Mouse (Mus musculus): ENCODE data around the gene Bmpr1a. TPM values are rescaled to one million over a fixed set of nuclear protein-coding genes. Genes with fewer than 3 reads are reported as not detected.
A peak's percentile ranks its signal among the peaks of the same experiment; 100 is the strongest.

The Bmpr1a gene
- polyA plus RNA-seq, 1 experiment from 2014 or later, result 31.6 TPM

- Histone ChIP-seq H3K27me3 (ENCODE audit: insufficient read depth, poor library complexity, severe bottlenecking) (no peaks in the 10 kb centered on the region), H3K4me1 (replicated peaks) (no peaks in the 10 kb centered on the region), H3K36me3 (peaks cover 76% of the 10 kb centered on the region), H3K4me3 (no peak overlapping the region), H3K9me3 (no peaks in the 10 kb centered on the region), H3K27ac (no peak overlapping the region)
- DNase-seq (ENCODE audit: low spot score), result no peak
- WGBS, result 93% methylated on average over 3 of the region's 3 CpGs
Observed at GRCm38 (mm10) chr14:34400021-34400420, 103.1 kb downstream of the Bmpr1a start.

GRCm38 (mm10) chr14:34399301-34399700 is 103.8 kb downstream of the Bmpr1a start:
- Histone ChIP-seq H3K9me3 (no peaks in the 10 kb centered on the region), H3K4me1 (replicated peaks) (no peaks in the 10 kb centered on the region), H3K36me3 (peaks cover 68% of the 10 kb centered on the region), H3K27ac (no peak overlapping the region), H3K4me3 (no peak overlapping the region), H3K27me3 (ENCODE audit: insufficient read depth, poor library complexity, severe bottlenecking) (no peaks in the 10 kb centered on the region)
- no peak for DNase-seq (ENCODE audit: low spot score)
- 92% methylated on average over 6 of the region's 6 CpGs for WGBS

- H3K36me3 ChIP-seq, result peaks cover 64% of the 10 kb centered on the region
- DNase-seq (ENCODE audit: low spot score), result no peak
- WGBS, result 91% methylated on average over 21 of the region's 21 CpGs
Observed at GRCm38 (mm10) chr14:34398901-34399300, 104.2 kb downstream of the Bmpr1a start.

GRCm38 (mm10) chr14:34397871-34398270 is 105.3 kb downstream of the Bmpr1a start:
- Histone ChIP-seq H3K4me1 (replicated peaks) (peaks cover 8% of the 10 kb centered on the region; the same call in 1 of the 2 replicates), H3K27me3 (ENCODE audit: insufficient read depth, poor library complexity, severe bottlenecking) (no peaks in the 10 kb centered on the region), H3K27ac (no peak overlapping the region), H3K4me3 (no peak overlapping the region), H3K36me3 (peaks cover 56% of the 10 kb centered on the region), H3K9me3 (no peaks in the 10 kb centered on the region)
- WGBS, result 94% methylated on average over 5 of the region's 5 CpGs
- DNase-seq (ENCODE audit: low spot score), result no peak

More at GRCm38 (mm10) chr14:34398901-34399300, 104.2 kb downstream of the Bmpr1a start:
- Histone ChIP-seq H3K27me3 (ENCODE audit: insufficient read depth, poor library complexity, severe bottlenecking) (no peaks in the 10 kb centered on the region), H3K9me3 (no peaks in the 10 kb centered on the region), H3K4me3 (no peak overlapping the region), H3K27ac (no peak overlapping the region), H3K4me1 (replicated peaks) (peaks cover under 1% of the 10 kb centered on the region; the same call in 1 of the 2 replicates)

GRCm38 (mm10) chr14:34393295-34393694 is 109.8 kb downstream of the Bmpr1a start:
- no peak overlapping the region for H3K4me3 ChIP-seq
- no peaks in the 10 kb centered on the region for H3K27me3 ChIP-seq (ENCODE audit: insufficient read depth, poor library complexity, severe bottlenecking)
- H3K27ac ChIP-seq, result no peak overlapping the region
- no peak for DNase-seq (ENCODE audit: low spot score)
- H3K36me3 ChIP-seq, result peaks cover 15% of the 10 kb centered on the region
- peaks cover 6% of the 10 kb centered on the region for H3K9me3 ChIP-seq
- 66% methylated on average over 4 of the region's 4 CpGs for WGBS
- H3K4me1 ChIP-seq (replicated peaks), result peaks cover 8% of the 10 kb centered on the region; the same call in 1 of the 2 replicates

GRCm38 (mm10) chr14:34382921-34383704 is 120.0 kb downstream of the Bmpr1a start:
- DNase-seq (ENCODE audit: low spot score), result no peak
- peaks cover 12% of the 10 kb centered on the region for H3K4me1 ChIP-seq (replicated peaks)
- H3K36me3 ChIP-seq, result no peaks in the 10 kb centered on the region
- H3K27ac ChIP-seq, result no peak overlapping the region
- H3K9me3 ChIP-seq, result no peaks in the 10 kb centered on the region
- H3K4me3 ChIP-seq, result no peak overlapping the region
- no peaks in the 10 kb centered on the region for H3K27me3 ChIP-seq (ENCODE audit: insufficient read depth, poor library complexity, severe bottlenecking)
- WGBS, result 93% methylated on average over 9 of the region's 9 CpGs

- Histone ChIP-seq H3K36me3 (no peaks in the 10 kb centered on the region), H3K9me3 (no peaks in the 10 kb centered on the region), H3K27me3 (ENCODE audit: insufficient read depth, poor library complexity, severe bottlenecking) (no peaks in the 10 kb centered on the region), H3K4me3 (no peak overlapping the region), H3K4me1 (replicated peaks) (peaks cover 49% of the 10 kb centered on the region), H3K27ac (peak overlapping the region; percentile 84)
- peak; percentile 62 for DNase-seq (ENCODE audit: low spot score)
- 35% methylated on average over 11 of the region's 11 CpGs for WGBS
Observed at GRCm38 (mm10) chr14:34378560-34379331, 124.4 kb downstream of the Bmpr1a start.

- Histone ChIP-seq H3K4me1 (replicated peaks) (peaks cover 50% of the 10 kb centered on the region), H3K9me3 (no peaks in the 10 kb centered on the region), H3K4me3 (0 out of 2 replicates have a peak overlapping the region, but pooled peaks have one; percentile 14), H3K36me3 (no peaks in the 10 kb centered on the region), H3K27me3 (ENCODE audit: insufficient read depth, poor library complexity, severe bottlenecking) (no peaks in the 10 kb centered on the region), H3K27ac (peak overlapping the region; percentile 62)
- WGBS, result 81% methylated on average over 4 of the region's 4 CpGs
- DNase-seq (ENCODE audit: low spot score), result no peak
Observed at GRCm38 (mm10) chr14:34377121-34377520, 126.0 kb downstream of the Bmpr1a start.

- peaks cover 50% of the 10 kb centered on the region for H3K4me1 ChIP-seq (replicated peaks)
Observed at GRCm38 (mm10) chr14:34375941-34376340, 127.2 kb downstream of the Bmpr1a start.

GRCm38 (mm10) chr14:34375415-34375904 is 127.7 kb downstream of the Bmpr1a start, which contains the start of gene Mmrn2:
Gene Mmrn2, plus strand, starts transcription at chr14:34375465.
- Histone ChIP-seq H3K27ac (peak within 1 kb of the TSS; percentile 71), H3K9me3 (no peaks in the 10 kb centered on the region), H3K27me3 (ENCODE audit: insufficient read depth, poor library complexity, severe bottlenecking) (no peaks in the 10 kb centered on the region), H3K4me3 (peak within 1 kb of the TSS; percentile 28), H3K36me3 (no peaks in the 10 kb centered on the region), H3K4me1 (replicated peaks) (peaks cover 50% of the 10 kb centered on the region)
- no peak for DNase-seq (ENCODE audit: low spot score)
- WGBS, result 83% methylated on average over 13 of the region's 13 CpGs

More at GRCm38 (mm10) chr14:34375941-34376340, 127.2 kb downstream of the Bmpr1a start:
- WGBS, result 82% methylated on average over 5 of the region's 5 CpGs
- no peak for DNase-seq (ENCODE audit: low spot score)
- H3K27ac ChIP-seq, result peak overlapping the region; percentile 62
- peak overlapping the region; percentile 28; the same call in 1 of the 2 replicates for H3K4me3 ChIP-seq
- no peaks in the 10 kb centered on the region for H3K27me3 ChIP-seq (ENCODE audit: insufficient read depth, poor library complexity, severe bottlenecking)
- no peaks in the 10 kb centered on the region for H3K9me3 ChIP-seq
- no peaks in the 10 kb centered on the region for H3K36me3 ChIP-seq

- DNase-seq (ENCODE audit: low spot score), result no peak
- H3K4me1 ChIP-seq (replicated peaks), result peaks cover 50% of the 10 kb centered on the region
Observed at GRCm38 (mm10) chr14:34374577-34374976, 128.6 kb downstream of the Bmpr1a start, which contains the start of gene Sncg. Gene Sncg, minus strand, starts transcription at chr14:34374789.

GRCm38 (mm10) chr14:34373581-34373980 is 129.6 kb downstream of the Bmpr1a start:
- no peaks in the 10 kb centered on the region for H3K9me3 ChIP-seq
- H3K27ac ChIP-seq, result peak overlapping the region; percentile 71
- DNase-seq (ENCODE audit: low spot score), result no peak
- H3K4me1 ChIP-seq (replicated peaks), result peaks cover 42% of the 10 kb centered on the region
- H3K36me3 ChIP-seq, result no peaks in the 10 kb centered on the region
- 0 out of 2 replicates have a peak overlapping the region, but pooled peaks have one; percentile 12 for H3K4me3 ChIP-seq
- no peaks in the 10 kb centered on the region for H3K27me3 ChIP-seq (ENCODE audit: insufficient read depth, poor library complexity, severe bottlenecking)
- WGBS, result 75% methylated on average over 6 of the region's 6 CpGs

More at GRCm38 (mm10) chr14:34374577-34374976, 128.6 kb downstream of the Bmpr1a start, which contains the start of gene Sncg:
- Histone ChIP-seq H3K4me3 (peak within 1 kb of the TSS; percentile 28; the same call in 1 of the 2 replicates), H3K27ac (peak within 1 kb of the TSS; percentile 71), H3K36me3 (no peaks in the 10 kb centered on the region), H3K27me3 (ENCODE audit: insufficient read depth, poor library complexity, severe bottlenecking) (no peaks in the 10 kb centered on the region), H3K9me3 (no peaks in the 10 kb centered on the region)
- WGBS, result 67% methylated on average over 10 of the region's 10 CpGs

Data from hindbrain, embryonic 10.5 days (tissue).